Mouse (Mus musculus) forebrain, embryonic 14.5 days (tissue): Measurements from ENCODE around the gene Rab3b. TPM values are rescaled to one million over a fixed set of nuclear protein-coding genes. Genes with fewer than 3 reads are reported as not detected.

Experiments
- ATAC-seq: fragments of 200-750 bp; cut with Nextera tagmentation; 2 replicates; pipeline ENCODE4 v1.8.0; 2017; ENCODE audit warnings: mild to moderate bottlenecking, moderate library complexity
- DNase-seq: peaks from one replicate; pipeline ENCODE4 v3.0.0-alpha.2; 2015; ENCODE audit warnings: low spot score
- H3K27ac ChIP-seq: fragments of 300-500 bp; sonication (generic); 2 replicates; pipeline ENCODE4 v1.5.1; 2014; ENCODE audit warnings: low read depth, mild to moderate bottlenecking, control low read depth, low read length, moderate library complexity
- H3K27me3 ChIP-seq: fragments of 300-500 bp; sonication (generic); replicated peaks from 2 replicates; pipeline ENCODE4 v1.6.1; 2014; ENCODE audit warnings: low read length, control low read depth, mixed read lengths; ENCODE audit not compliant: control insufficient read depth, insufficient read depth
- H3K36me3 ChIP-seq: fragments of 300-500 bp; sonication (generic); 2 replicates; pipeline ENCODE4 v1.6.1; 2014; ENCODE audit warnings: low read length, control low read depth; ENCODE audit not compliant: control insufficient read depth, insufficient read depth
- H3K4me1 ChIP-seq: fragments of 300-500 bp; sonication (generic); 2 replicates; pipeline ENCODE4 v1.6.1; 2014; ENCODE audit warnings: antibody characterized with exemption, low read length, control low read depth; ENCODE audit not compliant: control insufficient read depth, insufficient read depth
- H3K4me2 ChIP-seq: fragments of 300-500 bp; sonication (generic); 2 replicates; pipeline ENCODE4 v1.6.1; 2014; ENCODE audit warnings: mild to moderate bottlenecking, control low read depth, low read length
- H3K4me3 ChIP-seq: fragments of 300-500 bp; sonication (generic); 2 replicates; pipeline ENCODE4 v1.5.1; 2014; ENCODE audit warnings: low read depth, low read length, control low read depth
- H3K9ac ChIP-seq: fragments of 300-500 bp; sonication (generic); 2 replicates; pipeline ENCODE4 v1.6.1; 2014; ENCODE audit warnings: mild to moderate bottlenecking, low read length, control low read depth, moderate library complexity
- H3K9me3 ChIP-seq: fragments of 300-500 bp; sonication (generic); replicated peaks from 2 replicates; pipeline ENCODE4 v1.6.1; 2016; ENCODE audit warnings: low read length, control low read depth, mixed read lengths; ENCODE audit not compliant: control insufficient read depth
- WGBS: fragments of 180-500 bp; shearing (Covaris S2); extraction: QIAGEN DNeasy Blood & Tissue Kit; methylation state at CpG from one replicate; pipeline ENCODE4 v1.1.7; 2014; 5-methylcytosine and 5-hydroxymethylcytosine counted together
- polyA plus RNA-seq: library from polyadenylated mRNA; unstranded; fragments of >200 nt; fragmentation: Nextera tagmentation; extraction: Ambion mirVana; gene quantifications from 2 replicates; pipeline ENCODE4 v1.2.1, GENCODE M21; 2014

Gene Rab3b
- 79.7 and 87.4 TPM in 2 replicates for polyA plus RNA-seq

- Histone ChIP-seq H3K4me3 (peak within 1 kb of the TSS; percentile 63), H3K9me3 (no peaks in the 10 kb centered on the region), H3K27ac (no peak within 1 kb of the TSS), H3K36me3 (no peaks in the 10 kb centered on the region), H3K4me2 (peak within 1 kb of the TSS; percentile 86), H3K27me3 (no peaks in the 10 kb centered on the region), H3K9ac (peak within 1 kb of the TSS; percentile 69), H3K4me1 (peaks cover 3% of the 10 kb centered on the region; the same call in 1 of the 2 replicates)
- peak; percentile 83 for DNase-seq
- WGBS = under 1% methylated on average over 46 of the region's 46 CpGs
- peak; percentile 95 for ATAC-seq
These were observed at the start of gene Rab3b for GRCm38 (mm10) chr4:108878963-108879822. Rab3b (plus strand) TSS chr4:108879063.

- no peak overlapping the region; the same call in 1 of the 2 replicates for H3K9ac ChIP-seq
- no peaks in the 10 kb centered on the region for H3K27me3 ChIP-seq
- 89% methylated on average over 1 of the region's 1 CpGs for WGBS
- no peak overlapping the region for H3K27ac ChIP-seq
- peak overlapping the region; percentile 67; the same call in 1 of the 2 replicates for H3K4me2 ChIP-seq
- H3K36me3 ChIP-seq = peaks cover 39% of the 10 kb centered on the region
- no peak overlapping the region for H3K4me3 ChIP-seq
- ATAC-seq = no peak
- DNase-seq = no peak
- peaks cover 20% of the 10 kb centered on the region for H3K4me1 ChIP-seq
- H3K9me3 ChIP-seq = no peaks in the 10 kb centered on the region
These were observed 48.2 kb upstream of the Rab3b start for GRCm38 (mm10) chr4:108830698-108831097.

GRCm38 (mm10) chr4:108832916-108833827 lies 45.7 kb upstream of the Rab3b start, which contains the start of gene Btf3l4:
Btf3l4 (minus strand) TSS chr4:108833614.
- peak within 1 kb of the TSS; percentile 94 for H3K4me3 ChIP-seq
- H3K9me3 ChIP-seq = no peaks in the 10 kb centered on the region
- peak within 1 kb of the TSS; percentile 100 for H3K9ac ChIP-seq
- H3K36me3 ChIP-seq = peaks cover 18% of the 10 kb centered on the region
- WGBS = under 1% methylated on average over 50 of the region's 73 CpGs
- peak within 1 kb of the TSS; percentile 67 for H3K4me2 ChIP-seq
- H3K27ac ChIP-seq = peak within 1 kb of the TSS; percentile 96
- H3K27me3 ChIP-seq = no peaks in the 10 kb centered on the region
- peak; percentile 96 for ATAC-seq
- peak; percentile 98 for DNase-seq
- H3K4me1 ChIP-seq = peaks cover 30% of the 10 kb centered on the region

- ATAC-seq = no peak
- H3K4me2 ChIP-seq = peak overlapping the region; percentile 67
- peak overlapping the region; percentile 94 for H3K4me3 ChIP-seq
- H3K4me1 ChIP-seq = peaks cover 30% of the 10 kb centered on the region
- peak overlapping the region; percentile 100 for H3K9ac ChIP-seq
- no peaks in the 10 kb centered on the region for H3K9me3 ChIP-seq
- no peaks in the 10 kb centered on the region for H3K27me3 ChIP-seq
- H3K36me3 ChIP-seq = peaks cover 14% of the 10 kb centered on the region
- DNase-seq = no peak
- H3K27ac ChIP-seq = peak overlapping the region; percentile 96
- WGBS = under 1% methylated on average over 6 of the region's 6 CpGs
These were observed 45.1 kb upstream of the Rab3b start for GRCm38 (mm10) chr4:108833828-108834114.

GRCm38 (mm10) chr4:108834115-108834970 lies 44.5 kb upstream of the Rab3b start, which contains the start of gene Txndc12:
Txndc12 (plus strand) TSS chr4:108834601.
- no peaks in the 10 kb centered on the region for H3K27me3 ChIP-seq
- WGBS = under 1% methylated on average over 34 of the region's 34 CpGs
- H3K4me2 ChIP-seq = peak within 1 kb of the TSS; percentile 67
- peak; percentile 79 for ATAC-seq
- DNase-seq = peak; percentile 98
- H3K27ac ChIP-seq = peak within 1 kb of the TSS; percentile 96
- H3K36me3 ChIP-seq = peaks cover 10% of the 10 kb centered on the region
- H3K4me3 ChIP-seq = peak within 1 kb of the TSS; percentile 94
- peak within 1 kb of the TSS; percentile 100 for H3K9ac ChIP-seq
- H3K9me3 ChIP-seq = no peaks in the 10 kb centered on the region
- H3K4me1 ChIP-seq = peaks cover 30% of the 10 kb centered on the region

- H3K9ac ChIP-seq = peak overlapping the region; percentile 100
- 1% methylated on average over 15 of the region's 15 CpGs for WGBS
- H3K27me3 ChIP-seq = no peaks in the 10 kb centered on the region
- H3K4me3 ChIP-seq = peak overlapping the region; percentile 94
- peak; percentile 21 for DNase-seq
- no peaks in the 10 kb centered on the region for H3K9me3 ChIP-seq
- peaks cover 5% of the 10 kb centered on the region for H3K36me3 ChIP-seq
- ATAC-seq = no peak
- H3K4me1 ChIP-seq = peaks cover 30% of the 10 kb centered on the region
- H3K4me2 ChIP-seq = peak overlapping the region; percentile 67
- H3K27ac ChIP-seq = peak overlapping the region; percentile 96
These were observed 43.9 kb upstream of the Rab3b start for GRCm38 (mm10) chr4:108834971-108835311.

- Histone ChIP-seq H3K27me3 (no peaks in the 10 kb centered on the region), H3K36me3 (peaks cover 3% of the 10 kb centered on the region; the same call in 1 of the 2 replicates), H3K4me3 (peak overlapping the region; percentile 94), H3K9me3 (no peaks in the 10 kb centered on the region), H3K4me1 (peaks cover 30% of the 10 kb centered on the region), H3K4me2 (peak overlapping the region; percentile 67), H3K27ac (peak overlapping the region; percentile 96; the same call in 1 of the 2 replicates), H3K9ac (peak overlapping the region; percentile 100)
- DNase-seq = no peak
- 65% methylated on average over 3 of the region's 3 CpGs for WGBS
- ATAC-seq = no peak
These were observed 43.4 kb upstream of the Rab3b start for GRCm38 (mm10) chr4:108835496-108835895.

- ATAC-seq = no peak
- 92% methylated on average over 4 of the region's 4 CpGs for WGBS
- no peak for DNase-seq
- Histone ChIP-seq H3K36me3 (peaks cover 7% of the 10 kb centered on the region; the same call in 1 of the 2 replicates), H3K4me2 (no peak overlapping the region), H3K27me3 (no peaks in the 10 kb centered on the region), H3K27ac (no peak overlapping the region), H3K9me3 (no peaks in the 10 kb centered on the region), H3K4me1 (peaks cover 17% of the 10 kb centered on the region), H3K9ac (no peak overlapping the region), H3K4me3 (no peak overlapping the region)
These were observed 40.8 kb upstream of the Rab3b start for GRCm38 (mm10) chr4:108838031-108838430.
